Mouse (Mus musculus) CH12.LX (cell line): Measurements from ENCODE around the gene Immp2l. TPM values are rescaled to one million over a fixed set of nuclear protein-coding genes. Genes with fewer than 3 reads are reported as not detected.

Experiments
- DNase-seq: peaks from one replicate; pipeline ENCODE4 v3.0.0-alpha.2; 2013; ENCODE audit errors: extremely low read depth
- H3K27ac ChIP-seq: 2 replicates; pipeline ENCODE4 v1.5.1; 2012; ENCODE audit warnings: low read depth, mild to moderate bottlenecking, control low read depth, moderate library complexity; ENCODE audit not compliant: insufficient read depth
- H3K27me3 ChIP-seq: replicated peaks from 2 replicates; pipeline ENCODE3; 2012; ENCODE audit warnings: inconsistent platforms
- H3K36me3 ChIP-seq, 2 experiments: replicated peaks in 1 of 2; 2 replicates each; pipeline versions ENCODE3 to v1.6.1; 2012; ENCODE audit warnings: inconsistent platforms in 1 of 2, low read length in 1 of 2, mild to moderate bottlenecking in 1 of 2, mixed read lengths in 1 of 2, moderate library complexity in 1 of 2; ENCODE audit not compliant: control insufficient read depth in 1 of 2, insufficient read depth in 1 of 2
- H3K4me1 ChIP-seq, 2 experiments: 2 replicates each; pipeline ENCODE4 v1.6.1; 2012; ENCODE audit warnings: inconsistent platforms in 1 of 2, moderate library complexity in 1 of 2; ENCODE audit not compliant: insufficient read depth in 2 of 2, control insufficient read depth in 1 of 2
- H3K4me2 ChIP-seq: 2 replicates; pipeline ENCODE4 v1.6.1; 2012; ENCODE audit warnings: low read depth, mild to moderate bottlenecking, control low read depth; ENCODE audit not compliant: poor library complexity, insufficient read depth, severe bottlenecking
- H3K4me3 ChIP-seq, 3 experiments: fragments of 150-350 bp in 1 of 3; sonication (generic) in 1 of 3; replicated peaks in 1 of 3; 2 replicates each; pipeline versions ENCODE3 to v1.5.1; 2011 to 2012; ENCODE audit warnings: low read depth in 2 of 3, low read length in 2 of 3, mild to moderate bottlenecking in 2 of 3, moderate library complexity in 2 of 3, control low read depth in 1 of 3, improper control_type of control experiment in 1 of 3, inconsistent platforms in 1 of 3, mixed read lengths in 1 of 3; ENCODE audit not compliant: poor library complexity in 1 of 3
- H3K79me2 ChIP-seq: replicated peaks from 2 replicates; pipeline ENCODE4 v1.6.1; 2012; ENCODE audit warnings: mild to moderate bottlenecking, moderate library complexity; ENCODE audit not compliant: control insufficient read depth, poor library complexity, insufficient read depth, severe bottlenecking; ENCODE audit errors: extremely low read depth
- H3K9ac ChIP-seq: 2 replicates; pipeline ENCODE4 v1.6.1; 2012; ENCODE audit warnings: low read depth, mild to moderate bottlenecking, control low read depth, moderate library complexity; ENCODE audit not compliant: insufficient read depth
- H3K9me3 ChIP-seq: replicated peaks from 2 replicates; pipeline ENCODE3; 2012; ENCODE audit warnings: low read length, inconsistent platforms, mixed read lengths
- CHD1 ChIP-seq: IDR thresholded peaks from 2 replicates; pipeline ENCODE4 v1.6.1; 2012; ENCODE audit warnings: low read depth, low read length, improper control_type of control experiment, inconsistent platforms
- CTCF ChIP-seq, 2 experiments: IDR thresholded peaks in 1 of 2; conservative IDR thresholded peaks in 1 of 2; 2 replicates each; pipeline ENCODE4 v1.5.1; 2011 to 2012; ENCODE audit warnings: low read depth in 2 of 2, low read length in 2 of 2, improper control_type of control experiment in 1 of 2, inconsistent platforms in 1 of 2, mild to moderate bottlenecking in 1 of 2, moderate library complexity in 1 of 2
- ETS1 ChIP-seq: conservative IDR thresholded peaks from 2 replicates; pipeline ENCODE4 v1.6.1; 2012; ENCODE audit warnings: low read depth, mild to moderate bottlenecking, inconsistent platforms, low read length, improper control_type of control experiment, moderate library complexity
- GABPA ChIP-seq: IDR thresholded peaks from 2 replicates; pipeline ENCODE4 v1.6.1; 2012; ENCODE audit warnings: low read depth, low read length, improper control_type of control experiment, inconsistent platforms; ENCODE audit not compliant: insufficient replicate concordance
- JUN ChIP-seq: IDR thresholded peaks from 2 replicates; pipeline ENCODE4 v1.6.1; 2011; ENCODE audit warnings: low read depth, mild to moderate bottlenecking, low read length, improper control_type of control experiment, moderate library complexity; ENCODE audit not compliant: insufficient read depth
- JUND ChIP-seq: conservative IDR thresholded peaks from 2 replicates; pipeline ENCODE4 v1.6.1; 2011; ENCODE audit warnings: low read depth, low read length, improper control_type of control experiment
- KAT2A ChIP-seq: IDR thresholded peaks from 2 replicates; pipeline ENCODE4 v1.6.1; 2012; ENCODE audit warnings: low read length, improper control_type of control experiment, inconsistent platforms; ENCODE audit not compliant: insufficient replicate concordance
- MAFK ChIP-seq: IDR thresholded peaks from 2 replicates; pipeline ENCODE4 v1.6.1; 2011; ENCODE audit warnings: low read length, improper control_type of control experiment; ENCODE audit not compliant: insufficient replicate concordance
- MAX ChIP-seq: IDR thresholded peaks from 2 replicates; pipeline ENCODE4 v1.6.1; 2011; ENCODE audit warnings: low read length, improper control_type of control experiment
- MAZ ChIP-seq: IDR thresholded peaks from 2 replicates; pipeline ENCODE4 v1.6.1; 2012; ENCODE audit warnings: low read depth, mild to moderate bottlenecking, inconsistent platforms, low read length, improper control_type of control experiment, moderate library complexity
- MEF2A ChIP-seq: IDR thresholded peaks from 2 replicates; pipeline ENCODE4 v1.6.1; 2014; ENCODE audit warnings: low read depth, mild to moderate bottlenecking, inconsistent platforms, low read length, improper control_type of control experiment, borderline replicate concordance
- MYC ChIP-seq: IDR thresholded peaks from 2 replicates; pipeline ENCODE4 v1.6.1; 2011; ENCODE audit warnings: low read depth, mild to moderate bottlenecking, improper control_type of control experiment, low read length
- PAX5 ChIP-seq: IDR thresholded peaks from 2 replicates; pipeline ENCODE4 v1.6.1; 2012; ENCODE audit warnings: low read length, inconsistent platforms, mixed read lengths
- RAD21 ChIP-seq: IDR thresholded peaks from 2 replicates; pipeline ENCODE4 v1.6.1; 2011; ENCODE audit warnings: low read depth, mild to moderate bottlenecking, low read length, improper control_type of control experiment, moderate library complexity
- SMC3 ChIP-seq: IDR thresholded peaks from 2 replicates; pipeline ENCODE4 v1.6.1; 2011; ENCODE audit warnings: low read depth, low read length, improper control_type of control experiment
- TCF12 ChIP-seq: IDR thresholded peaks from 2 replicates; pipeline ENCODE4 v1.6.1; 2014; ENCODE audit warnings: low read depth, mild to moderate bottlenecking, inconsistent platforms, low read length, improper control_type of control experiment
- UBTF ChIP-seq: IDR thresholded peaks from 2 replicates; pipeline ENCODE4 v1.6.1; 2012; ENCODE audit warnings: low read depth, mild to moderate bottlenecking, inconsistent platforms, low read length, improper control_type of control experiment, moderate library complexity
- USF1 ChIP-seq: IDR thresholded peaks from 2 replicates; pipeline ENCODE4 v1.6.1; 2014; ENCODE audit warnings: low read depth, mild to moderate bottlenecking, inconsistent platforms, low read length, improper control_type of control experiment
- USF2 ChIP-seq: conservative IDR thresholded peaks from 2 replicates; pipeline ENCODE4 v1.6.1; 2011; ENCODE audit warnings: low read depth, low read length, improper control_type of control experiment
- dilution Hi-C: fragments of 300-500 bp; cut with MboI; formaldehyde crosslinking; loops from 2 replicates; pipeline ENCODE4 v1.14.3; 2020; ENCODE audit warnings: low sequenced_read_pairs; ENCODE audit not compliant: extremely low pct_unique_long_range_greater_than_20kb, extremely low pct_ligation_motif_present
- in situ Hi-C: fragments of 300-500 bp; cut with MboI; formaldehyde crosslinking; loops from 3 replicates; pipeline ENCODE4 v1.14.3; 2019; ENCODE audit warnings: low sequenced_read_pairs, low pct_ligation_motif_present, low pct_unique_long_range_greater_than_20kb, mixed read lengths
- polyA plus RNA-seq: library from polyadenylated mRNA; unstranded; fragments of >175 nt; gene quantifications from 2 replicates; pipeline ENCODE4 v1.2.1, GENCODE M21; 2012; ENCODE audit warnings: low read depth; ENCODE audit not compliant: insufficient read length
- total RNA-seq, 2 experiments: library from RNA; depleted of rRNA; stranded (reverse); fragments of 300-350 nt in 1 of 2; fragments of >200 nt in 1 of 2; gene quantifications; 2 replicates each; pipeline ENCODE4 v1.2.3; 2012 to 2014

The Immp2l gene
- total and polyA plus RNA-seq, 3 experiments, result 4.8 to 16.5 (median 9.9) TPM

GRCm38 (mm10) chr12:41215186-41215585, 191.3 kb downstream of the Immp2l start:
- dilution Hi-C loops, result no loop called here
- in situ Hi-C loops, result loop anchor here (25.0 kb wide), 1 partner anchor 378 kb away; no protein-coding TSS in a partner anchor
- no peaks in the 10 kb centered on the region for H3K79me2 ChIP-seq
- H3K4me3 ChIP-seq, result no peak overlapping the region
- TF ChIP-seq USF1, result no peak
- TF ChIP-seq MAX, result no peak
- TF ChIP-seq JUN, result no peak
- TF ChIP-seq MYC, result no peak
- no peak for TF ChIP-seq GABPA
- no peak for TF ChIP-seq TCF12
- TF ChIP-seq CHD1, result no peak
- no peak for TF ChIP-seq ETS1
- TF ChIP-seq MEF2A, result no peak
- no peak for TF ChIP-seq UBTF
- TF ChIP-seq PAX5, result no peak
- TF ChIP-seq KAT2A, result no peak
- TF ChIP-seq MAFK, result no peak
- no peak for TF ChIP-seq MAZ
- no peak for TF ChIP-seq USF2
- H3K27ac ChIP-seq, result no peak overlapping the region
- no peak overlapping the region for H3K9ac ChIP-seq
- 0 out of 4 replicates have a peak, but pooled peaks cover 0 to 2% of the 10 kb centered on the region in 2 experiments for H3K4me1 ChIP-seq
- no peaks in the 10 kb centered on the region for H3K27me3 ChIP-seq
- no peaks in the 10 kb centered on the region for H3K9me3 ChIP-seq
- H3K36me3 ChIP-seq, result no peaks in the 10 kb centered on the region
- DNase-seq, result no peak
- H3K4me2 ChIP-seq, result no peak overlapping the region

GRCm38 (mm10) chr12:41221893-41222292, 198.0 kb downstream of the Immp2l start:
- Histone ChIP-seq H3K27me3 (no peaks in the 10 kb centered on the region), H3K9ac (no peak overlapping the region), H3K36me3 (no peaks in the 10 kb centered on the region), H3K9me3 (no peaks in the 10 kb centered on the region), H3K79me2 (no peaks in the 10 kb centered on the region), H3K4me1 (0 out of 4 replicates have a peak, but pooled peaks cover 0 to 2% of the 10 kb centered on the region in 2 experiments), H3K4me2 (no peak overlapping the region), H3K4me3 (no peak overlapping the region), H3K27ac (no peak overlapping the region)
- in situ Hi-C loops, result loop anchor here (25.0 kb wide), 1 partner anchor 385 kb away; no protein-coding TSS in a partner anchor
- dilution Hi-C loops, result no loop called here
- peak; percentile 16 for DNase-seq
- TF ChIP-seq RAD21, result peak; percentile 45
- no peak for TF ChIP-seq MYC
- no peak for TF ChIP-seq CHD1
- peak in 1 of 2 experiments; percentile 52; a peak in 2 of 4 replicates for TF ChIP-seq CTCF (conservative IDR thresholded peaks at IDR 0.05 in 1 of 2, IDR thresholded peaks at IDR 0.05 in 1 of 2; ENCODE audit: low read depth in 2 of 2, low read length in 2 of 2)
- TF ChIP-seq SMC3, result peak; percentile 57
- no peak for TF ChIP-seq JUND
- TF ChIP-seq, all 38 proteins: peak for 3
